Mouse (Mus musculus): ENCODE data around the gene Col18a1. TPM values are rescaled to one million over a fixed set of nuclear protein-coding genes. Genes with fewer than 3 reads are reported as not detected.

Gene Col18a1
- polyA plus RNA-seq, 1 experiment from 2014 or later = 33.2 TPM

DNA sequence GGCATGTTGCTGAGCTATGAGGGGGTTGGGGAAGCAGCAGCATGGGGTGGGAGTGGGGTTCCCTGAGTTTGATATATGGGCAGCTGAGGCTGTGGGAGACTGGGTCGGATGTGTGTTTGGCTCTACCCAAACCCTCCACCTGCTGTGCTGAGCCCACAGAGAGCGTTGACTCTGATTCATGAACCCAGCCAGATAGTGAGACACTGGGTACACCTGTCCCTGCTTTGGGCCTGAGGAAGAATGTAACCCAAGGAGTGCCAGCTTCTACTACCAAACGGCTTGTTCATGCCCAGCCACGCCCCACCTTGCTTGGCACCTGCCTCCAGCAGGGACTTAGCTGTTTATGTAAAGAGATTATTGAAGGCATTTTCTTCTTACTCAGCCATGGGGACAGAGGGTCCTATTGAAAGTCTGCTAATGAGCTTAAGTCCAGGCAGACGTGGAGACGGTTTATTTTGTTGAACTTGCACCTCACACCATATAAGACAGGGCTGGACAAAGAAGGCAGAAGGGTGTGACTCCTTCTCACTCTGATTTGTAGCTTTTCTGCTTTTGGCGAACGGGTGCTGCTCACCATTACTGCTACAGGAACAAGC, 127.7 kb downstream of the Col18a1 start:
- DNase-seq (ENCODE audit: low spot score) (no peak), ATAC-seq (no peak)
- WGBS = 88% methylated on average over 8 of the region's 8 CpGs
- Histone ChIP-seq H3K4me1 (ENCODE audit: insufficient read depth, low read depth, low read length) (peaks cover 4% of the 10 kb centered on the region; the same call in 1 of the 2 replicates), H3K36me3 (ENCODE audit: insufficient read depth, low read length) (no peaks in the 10 kb centered on the region; the same call in 1 of the 2 replicates), H3K9me3 (ENCODE audit: low read length) (no peaks in the 10 kb centered on the region), H3K27ac (ENCODE audit: low read length) (no peak overlapping the region), H3K4me2 (replicated peaks; ENCODE audit: low read depth, low read length) (no peak overlapping the region), H3K9ac (replicated peaks; ENCODE audit: low read depth) (no peak overlapping the region), H3K4me3 (ENCODE audit: low read depth, low read length) (no peak overlapping the region), H3K27me3 (replicated peaks; ENCODE audit: insufficient read depth, low read length) (no peaks in the 10 kb centered on the region)
- no peak for TF ChIP-seq EP300 (IDR thresholded peaks at IDR 0.05)
- TF ChIP-seq CTCF (IDR thresholded peaks at IDR 0.05) = no peak

DNA sequence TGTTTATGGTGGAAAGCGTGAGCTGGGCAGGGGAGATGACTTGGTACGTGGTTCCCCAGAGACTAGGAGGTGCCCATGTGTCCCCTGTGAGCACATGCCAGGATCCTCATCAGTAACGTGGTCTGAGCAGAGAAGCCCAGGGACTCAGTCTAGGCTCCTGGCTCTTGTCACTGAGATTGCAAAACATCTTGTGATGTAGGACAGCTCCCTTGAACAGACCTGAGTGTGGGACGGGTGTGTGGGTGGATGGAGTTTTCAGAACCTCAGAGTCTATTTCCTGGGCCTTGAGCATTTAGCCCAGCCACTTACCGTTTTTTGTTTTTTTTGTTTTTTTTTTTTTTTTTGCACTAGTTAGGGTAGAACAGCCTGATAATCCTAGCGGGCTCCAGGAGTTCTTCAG, 130.9 kb downstream of the Col18a1 start:
- H3K4me3 ChIP-seq (ENCODE audit: low read depth, low read length) = no peak overlapping the region
- no peaks in the 10 kb centered on the region for H3K36me3 ChIP-seq (ENCODE audit: insufficient read depth, low read length)
- H3K4me2 ChIP-seq (replicated peaks; ENCODE audit: low read depth, low read length) = no peak overlapping the region
- no peaks in the 10 kb centered on the region for H3K27me3 ChIP-seq (replicated peaks; ENCODE audit: insufficient read depth, low read length)
- TF ChIP-seq CTCF (IDR thresholded peaks at IDR 0.05) (no peak), EP300 (IDR thresholded peaks at IDR 0.05) (no peak)
- no peak for DNase-seq (ENCODE audit: low spot score)
- H3K9me3 ChIP-seq (ENCODE audit: low read length) = no peaks in the 10 kb centered on the region
- WGBS = 83% methylated on average over 6 of the region's 6 CpGs
- no peak overlapping the region for H3K9ac ChIP-seq (replicated peaks; ENCODE audit: low read depth)
- ATAC-seq = no peak
- H3K27ac ChIP-seq (ENCODE audit: low read length) = no peak overlapping the region
- peaks cover 9% of the 10 kb centered on the region; the same call in 1 of the 2 replicates for H3K4me1 ChIP-seq (ENCODE audit: insufficient read depth, low read depth, low read length)

DNA sequence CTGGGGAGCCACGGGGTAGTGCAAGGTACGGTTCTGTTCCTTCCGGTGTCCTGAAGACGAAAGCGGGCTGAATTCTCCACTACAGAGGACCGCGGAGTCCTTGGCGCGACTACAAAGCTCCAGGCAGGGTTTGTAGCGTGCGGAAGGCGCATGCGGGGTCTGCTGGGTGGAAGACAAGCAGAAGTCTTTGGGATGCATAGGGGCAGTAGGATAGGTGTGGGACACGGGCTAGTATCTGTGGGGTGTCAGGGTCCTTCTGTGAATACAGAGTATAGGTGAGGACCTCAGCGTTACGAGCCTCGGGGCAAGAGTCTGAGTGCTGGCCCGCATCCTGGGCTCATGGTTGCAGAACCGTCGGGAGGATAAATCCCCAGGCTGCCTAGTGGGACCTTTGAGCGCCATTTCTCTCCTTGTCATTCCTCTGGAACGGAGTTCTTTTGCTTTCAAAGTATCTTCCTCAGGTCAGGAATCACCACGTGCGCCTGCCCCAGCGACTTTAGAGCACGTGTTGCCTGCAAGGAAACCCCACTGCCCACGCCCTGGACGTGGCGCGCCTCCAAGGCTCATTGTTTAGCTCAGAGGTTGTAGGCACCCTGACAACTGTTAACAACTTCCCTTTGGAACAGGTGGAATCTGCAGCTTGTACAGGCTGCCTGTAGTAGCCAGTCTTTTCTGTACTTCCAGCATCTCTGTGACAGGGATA, 132.9 kb downstream of the Col18a1 start:
- DNase-seq (ENCODE audit: low spot score) (peak; percentile 57), ATAC-seq (peak; percentile 40)
- H3K36me3 ChIP-seq (ENCODE audit: insufficient read depth, low read length) = no peaks in the 10 kb centered on the region
- TF ChIP-seq CTCF (IDR thresholded peaks at IDR 0.05) = no peak
- no peak for TF ChIP-seq EP300 (IDR thresholded peaks at IDR 0.05)
- H3K4me2 ChIP-seq (replicated peaks; ENCODE audit: low read depth, low read length) = peak overlapping the region; percentile 88
- 0 out of 2 replicates have a peak overlapping the region, but pooled peaks have one; percentile 36 for H3K9ac ChIP-seq (replicated peaks; ENCODE audit: low read depth)
- under 1% methylated on average over 30 of the region's 30 CpGs for WGBS
- no peaks in the 10 kb centered on the region for H3K9me3 ChIP-seq (ENCODE audit: low read length)
- H3K4me1 ChIP-seq (ENCODE audit: insufficient read depth, low read depth, low read length) = peaks cover 9% of the 10 kb centered on the region; the same call in 1 of the 2 replicates
- H3K27ac ChIP-seq (ENCODE audit: low read length) = no peak overlapping the region
- no peaks in the 10 kb centered on the region for H3K27me3 ChIP-seq (replicated peaks; ENCODE audit: insufficient read depth, low read length)
- peak overlapping the region; percentile 61 for H3K4me3 ChIP-seq (ENCODE audit: low read depth, low read length)

DNA sequence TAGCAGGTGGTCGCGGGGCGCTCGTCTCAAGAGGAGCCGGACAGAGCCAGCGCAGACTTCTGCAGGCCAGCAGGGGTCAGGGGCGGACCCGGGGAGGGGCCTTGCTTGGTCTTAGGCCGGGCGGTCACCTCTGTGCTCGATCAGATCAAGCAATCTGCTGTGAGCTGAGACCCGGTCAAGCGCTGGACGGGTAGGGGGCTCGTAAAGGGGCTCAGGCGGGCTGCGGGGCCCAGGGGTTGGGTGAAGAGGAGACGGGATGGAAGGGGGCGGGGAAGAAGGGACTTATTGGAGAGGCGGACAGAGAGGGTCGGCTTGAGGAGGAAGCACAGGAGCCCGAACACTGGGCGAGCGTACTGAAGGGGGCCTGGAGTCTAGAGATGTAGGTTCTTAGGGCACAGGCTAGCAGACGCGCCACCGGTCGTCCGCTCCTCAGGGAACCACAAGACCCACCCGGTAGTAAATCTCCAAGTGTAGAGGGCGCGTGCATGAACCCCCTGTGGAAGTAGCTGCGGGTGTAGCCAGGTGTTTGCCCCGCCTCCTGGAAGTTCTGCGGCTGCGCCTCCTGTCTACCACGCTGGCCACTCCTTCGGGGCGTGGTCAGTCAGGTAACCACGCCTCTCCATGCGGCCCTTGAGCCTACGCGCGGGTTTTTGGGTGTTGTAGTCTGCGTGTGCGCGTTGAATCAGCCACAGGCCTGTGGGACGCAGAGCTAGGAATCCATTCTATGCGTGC, 133.6 kb downstream of the Col18a1 start:
- H3K4me3 ChIP-seq (ENCODE audit: low read depth, low read length) = peak overlapping the region; percentile 61
- peak overlapping the region; percentile 54 for H3K9ac ChIP-seq (replicated peaks; ENCODE audit: low read depth)
- no peak for TF ChIP-seq EP300 (IDR thresholded peaks at IDR 0.05)
- TF ChIP-seq CTCF (IDR thresholded peaks at IDR 0.05) = peak; percentile 49
- DNase-seq (ENCODE audit: low spot score) (peak; percentile 95), ATAC-seq (peak; percentile 95)
- H3K4me1 ChIP-seq (ENCODE audit: insufficient read depth, low read depth, low read length) = peaks cover 9% of the 10 kb centered on the region; the same call in 1 of the 2 replicates
- WGBS = 0% methylated on average over 46 of the region's 49 CpGs
- peak overlapping the region; percentile 88 for H3K4me2 ChIP-seq (replicated peaks; ENCODE audit: low read depth, low read length)
- no peak overlapping the region for H3K27ac ChIP-seq (ENCODE audit: low read length)
- no peaks in the 10 kb centered on the region for H3K9me3 ChIP-seq (ENCODE audit: low read length)
- H3K36me3 ChIP-seq (ENCODE audit: insufficient read depth, low read length) = no peaks in the 10 kb centered on the region
- no peaks in the 10 kb centered on the region for H3K27me3 ChIP-seq (replicated peaks; ENCODE audit: insufficient read depth, low read length)

DNA sequence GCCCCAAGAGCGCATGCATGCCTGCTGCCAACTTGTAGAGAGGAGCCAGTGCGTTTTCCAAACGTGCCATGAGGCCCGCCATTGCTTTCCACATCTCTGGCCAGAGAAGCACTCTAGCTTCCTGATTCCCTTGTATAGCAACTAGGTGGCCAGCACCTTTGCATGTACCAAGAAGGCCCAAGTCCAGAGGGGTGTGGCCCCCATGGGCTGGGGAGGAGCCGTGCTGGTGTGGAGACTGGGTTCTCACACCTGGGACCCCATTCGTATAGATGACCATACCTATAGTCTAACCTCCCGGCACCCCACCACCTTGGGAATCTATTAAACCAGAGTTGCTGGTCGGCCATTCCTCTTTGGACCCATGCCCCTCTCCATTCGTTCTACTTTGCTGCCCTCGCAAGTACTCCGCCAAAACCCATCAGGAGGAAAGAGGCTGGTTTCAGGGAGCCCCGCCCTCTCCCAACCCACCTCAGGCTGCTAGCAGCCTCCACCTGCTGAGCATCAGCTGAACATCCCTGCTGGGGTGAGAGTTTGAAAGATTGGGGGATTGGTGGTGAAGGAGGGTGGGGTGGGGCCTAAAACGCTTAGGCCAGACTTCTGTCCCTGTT, 134.5 kb downstream of the Col18a1 start, which contains the start of gene Slc19a1:
TSS of gene Slc19a1 (plus strand) at position 474 of the 608 bp plus-strand sequence.
- TF ChIP-seq CTCF (IDR thresholded peaks at IDR 0.05) (no peak), EP300 (IDR thresholded peaks at IDR 0.05) (no peak)
- Histone ChIP-seq H3K4me3 (ENCODE audit: low read depth, low read length) (peak within 1 kb of the TSS; percentile 61), H3K9ac (replicated peaks; ENCODE audit: low read depth) (peak within 1 kb of the TSS; percentile 54), H3K27ac (ENCODE audit: low read length) (no peak within 1 kb of the TSS), H3K4me2 (replicated peaks; ENCODE audit: low read depth, low read length) (peak within 1 kb of the TSS; percentile 88), H3K36me3 (ENCODE audit: insufficient read depth, low read length) (no peaks in the 10 kb centered on the region), H3K4me1 (ENCODE audit: insufficient read depth, low read depth, low read length) (peaks cover 9% of the 10 kb centered on the region; the same call in 1 of the 2 replicates), H3K9me3 (ENCODE audit: low read length) (no peaks in the 10 kb centered on the region), H3K27me3 (replicated peaks; ENCODE audit: insufficient read depth, low read length) (no peaks in the 10 kb centered on the region)
- ATAC-seq (no peak), DNase-seq (ENCODE audit: low spot score) (no peak)
- WGBS = 54% methylated on average over 13 of the region's 13 CpGs

DNA sequence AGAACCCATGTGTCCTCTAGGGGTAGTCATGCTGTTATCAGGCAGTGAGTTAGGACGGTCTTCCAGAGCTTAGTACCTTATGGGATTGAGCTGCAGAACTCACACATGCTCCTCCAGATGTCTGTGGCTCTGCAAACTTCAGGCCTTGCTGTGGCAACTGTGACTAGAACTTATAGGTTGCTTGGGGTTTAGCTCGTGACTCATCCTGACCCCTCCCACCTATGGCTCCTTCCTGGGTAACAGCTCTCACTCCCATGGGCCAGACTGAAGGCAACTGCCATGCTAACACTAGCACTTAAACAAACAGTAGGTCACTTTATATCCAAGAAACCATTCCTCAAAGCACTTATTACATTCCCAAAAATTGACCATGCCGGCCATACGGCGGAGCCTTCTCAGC, 135.7 kb downstream of the Col18a1 start:
- H3K36me3 ChIP-seq (ENCODE audit: insufficient read depth, low read length) = no peaks in the 10 kb centered on the region
- peaks cover 9% of the 10 kb centered on the region; the same call in 1 of the 2 replicates for H3K4me1 ChIP-seq (ENCODE audit: insufficient read depth, low read depth, low read length)
- WGBS = 78% methylated on average over 5 of the region's 5 CpGs
- H3K4me3 ChIP-seq (ENCODE audit: low read depth, low read length) = no peak overlapping the region
- no peak overlapping the region for H3K9ac ChIP-seq (replicated peaks; ENCODE audit: low read depth)
- H3K4me2 ChIP-seq (replicated peaks; ENCODE audit: low read depth, low read length) = no peak overlapping the region
- DNase-seq (ENCODE audit: low spot score) = no peak
- no peaks in the 10 kb centered on the region for H3K27me3 ChIP-seq (replicated peaks; ENCODE audit: insufficient read depth, low read length)
- no peak for TF ChIP-seq EP300 (IDR thresholded peaks at IDR 0.05)
- no peak for TF ChIP-seq CTCF (IDR thresholded peaks at IDR 0.05)
- H3K27ac ChIP-seq (ENCODE audit: low read length) = no peak overlapping the region
- ATAC-seq = no peak
- no peaks in the 10 kb centered on the region for H3K9me3 ChIP-seq (ENCODE audit: low read length)

Data from lung, postnatal 0 days (tissue).